Mouse (Mus musculus) T-helper 1 cell (primary cell): ENCODE results near the gene Cog5.

Experiments used
- in situ Hi-C: fragments of 300-600 bp; cut with MboI, MseI; formaldehyde crosslinking; loops from one replicate; pipeline ENCODE4 v1.15.1; 2025; ENCODE audit warnings: high pct_unique_total_duplicates

Cog5 gene

DNA sequence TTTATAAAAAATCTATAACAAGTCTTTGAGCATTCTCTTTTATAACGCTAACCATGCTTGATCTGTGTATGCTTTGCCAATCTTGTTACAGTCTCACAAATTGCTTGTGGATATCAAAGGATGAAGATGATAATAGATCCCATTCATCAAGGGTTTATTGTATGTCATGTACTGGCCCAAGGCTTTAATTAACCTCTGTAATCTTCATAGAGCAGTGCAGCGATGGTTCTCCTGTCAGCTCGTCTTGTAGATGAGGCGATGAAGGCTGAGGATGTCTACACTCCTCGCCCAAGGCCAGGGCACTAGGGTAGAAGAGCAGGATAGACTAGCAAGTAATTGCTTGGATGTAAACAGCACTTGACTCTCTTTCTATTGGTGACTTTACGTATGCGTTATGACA lies 164.9 kb downstream of the Cog5 start:
- in situ Hi-C loops = no loop called here

DNA sequence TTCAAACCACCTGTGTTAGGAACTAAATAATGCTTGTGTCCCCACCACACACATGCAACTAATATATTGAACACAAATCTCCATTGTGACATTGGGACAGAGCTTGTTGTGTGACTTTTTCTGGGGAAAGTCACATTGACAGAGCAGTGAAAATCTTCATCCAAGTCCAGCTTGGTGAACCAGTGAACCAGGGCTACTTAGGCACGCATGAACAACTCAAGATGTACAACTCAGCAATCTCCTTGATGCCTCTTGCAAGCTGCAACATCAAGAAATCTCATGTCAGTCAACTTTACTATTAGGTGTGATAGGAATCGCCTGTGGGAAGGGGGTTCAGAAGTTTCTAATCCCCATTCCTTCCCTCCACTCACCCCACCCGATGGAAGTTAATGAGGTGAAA lies 169.0 kb downstream of the Cog5 start:
- in situ Hi-C loops = no loop called here

DNA sequence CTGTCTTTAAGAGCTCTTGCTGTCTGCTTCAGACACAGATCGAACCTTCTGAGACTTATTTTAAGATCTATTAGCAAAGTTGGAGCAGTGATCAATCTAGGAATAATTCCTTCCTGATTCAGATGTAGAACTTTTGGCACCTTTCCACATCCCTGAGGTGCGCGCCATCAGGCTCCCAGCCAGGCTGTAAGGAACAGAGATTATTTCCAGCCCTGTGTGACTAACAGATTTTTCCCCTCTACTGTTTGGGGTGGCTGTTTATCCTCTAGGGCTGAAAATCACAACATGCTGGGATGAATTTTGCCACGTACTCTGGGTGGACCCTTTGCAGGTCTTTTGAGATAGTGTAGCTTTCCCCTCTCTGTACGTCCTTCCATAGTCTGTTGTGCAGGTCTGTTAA lies 170.2 kb downstream of the Cog5 start:
- in situ Hi-C loops = no loop called here

DNA sequence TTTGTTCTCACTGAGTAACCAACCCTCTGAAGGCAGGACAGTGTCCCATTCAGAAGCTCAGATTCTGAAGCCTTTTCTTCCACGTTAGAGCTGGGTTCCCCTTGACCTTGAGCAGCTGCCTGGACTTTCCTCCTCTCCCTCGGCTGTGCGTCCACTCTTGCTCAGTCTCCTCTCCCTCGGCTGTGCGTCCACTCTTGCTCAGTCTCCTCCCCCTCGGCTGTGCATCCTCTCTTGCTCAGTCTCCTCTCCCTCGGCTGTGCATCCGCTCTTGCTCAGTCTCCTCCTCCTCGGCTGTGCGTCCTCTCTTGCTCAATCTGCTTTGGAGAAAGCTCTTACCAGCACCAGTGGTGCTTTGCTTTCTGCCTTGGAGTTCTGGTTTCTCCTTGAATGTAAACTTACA lies 171.2 kb downstream of the Cog5 start:
- in situ Hi-C loops = no loop called here

DNA sequence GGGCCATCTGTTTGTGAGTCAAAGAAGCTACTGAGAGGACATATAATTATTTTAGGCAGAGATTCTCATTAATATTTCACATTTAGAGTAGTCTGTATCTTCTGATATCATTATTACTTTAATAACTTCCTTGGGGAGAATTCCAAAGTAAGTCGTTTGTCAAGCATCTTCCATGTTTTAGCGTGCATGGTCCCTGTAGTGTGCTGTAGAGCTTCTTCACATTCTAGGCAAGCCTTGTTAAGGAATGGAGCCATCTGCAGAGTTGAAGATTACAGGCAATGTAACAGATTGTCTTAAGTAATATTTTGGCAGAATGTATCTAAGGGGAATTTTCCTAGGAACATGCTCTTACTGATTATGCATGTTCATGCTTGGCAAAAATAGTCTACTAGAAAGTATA lies 171.8 kb downstream of the Cog5 start:
- in situ Hi-C loops = no loop called here

DNA sequence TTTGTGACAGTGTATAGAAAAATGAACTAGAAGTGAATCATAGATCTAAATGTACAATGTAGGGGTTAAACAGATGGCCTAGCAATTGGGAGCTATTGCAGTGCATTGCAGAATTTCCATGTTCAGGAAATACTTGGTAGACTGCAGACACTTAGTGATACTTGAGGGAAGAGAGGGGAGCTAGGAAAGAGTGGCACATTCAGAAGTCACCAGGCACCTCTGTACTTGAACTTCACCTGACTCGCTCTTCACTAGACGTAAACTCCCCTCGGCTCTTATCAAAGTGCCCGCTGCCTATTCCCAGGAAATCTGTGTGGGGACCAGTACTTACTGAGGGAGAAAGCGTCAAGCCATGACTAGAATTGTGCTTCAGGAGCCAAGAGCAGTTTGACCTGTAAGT lies 180.8 kb downstream of the Cog5 start:
- in situ Hi-C loops = no loop called here

DNA sequence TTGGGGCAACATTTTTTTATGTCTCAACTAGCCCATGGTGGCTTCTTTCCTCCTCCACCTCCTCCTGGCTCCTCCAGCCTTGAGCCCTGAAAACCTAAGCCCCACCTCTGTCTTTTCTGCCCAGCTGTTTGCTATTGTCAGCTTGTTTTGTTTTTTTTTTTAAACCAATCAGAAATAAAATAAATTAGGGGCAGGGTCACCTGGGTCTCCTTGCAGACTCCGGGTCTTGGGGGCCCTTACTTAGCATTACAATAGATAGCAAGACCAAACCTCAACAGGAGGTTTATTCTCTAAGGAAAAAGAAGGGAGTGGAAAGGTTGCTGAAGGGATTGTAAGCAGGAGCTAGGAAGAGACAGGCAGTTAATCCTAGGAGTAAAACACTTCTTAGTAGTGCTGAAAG lies 181.5 kb downstream of the Cog5 start:
- in situ Hi-C loops = no loop called here

DNA sequence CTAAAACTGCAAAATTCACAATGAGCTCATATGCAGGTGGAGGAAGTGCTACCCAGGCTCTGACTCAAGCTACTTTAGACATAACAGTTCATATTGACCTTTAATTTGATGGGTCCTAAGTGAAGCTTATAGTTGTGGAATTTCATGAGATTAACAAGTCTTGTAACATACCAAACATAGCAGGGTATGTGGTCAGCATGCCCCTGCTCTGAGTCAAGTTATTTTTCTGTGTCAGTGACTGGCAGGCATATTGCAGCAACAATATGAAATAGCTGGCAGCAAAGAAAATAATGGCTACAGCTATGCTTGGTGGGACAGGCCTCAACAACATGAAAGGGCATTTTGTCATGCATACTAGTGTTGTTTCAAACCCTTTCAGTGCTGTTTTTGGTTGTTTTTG lies 183.9 kb downstream of the Cog5 start:
- in situ Hi-C loops = no loop called here

DNA sequence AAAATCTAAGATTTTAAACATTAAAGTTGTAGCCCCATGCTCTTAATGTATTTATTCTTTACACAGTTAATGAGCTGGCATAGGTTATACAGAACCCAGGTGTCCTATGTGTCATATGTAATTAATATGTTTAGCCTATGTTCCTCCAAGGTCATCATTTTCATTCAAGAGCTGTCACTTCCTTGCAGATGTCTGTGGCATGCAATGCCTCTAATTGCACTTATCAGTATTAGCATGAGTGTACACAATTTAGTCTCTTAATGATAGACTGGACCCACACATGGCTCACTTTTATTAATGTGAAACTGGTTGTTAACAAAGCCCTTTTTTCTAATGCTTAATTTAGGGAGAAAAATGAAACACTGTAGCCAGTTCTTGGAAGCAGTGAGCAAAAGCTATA lies 184.6 kb downstream of the Cog5 start:
- in situ Hi-C loops = no loop called here

DNA sequence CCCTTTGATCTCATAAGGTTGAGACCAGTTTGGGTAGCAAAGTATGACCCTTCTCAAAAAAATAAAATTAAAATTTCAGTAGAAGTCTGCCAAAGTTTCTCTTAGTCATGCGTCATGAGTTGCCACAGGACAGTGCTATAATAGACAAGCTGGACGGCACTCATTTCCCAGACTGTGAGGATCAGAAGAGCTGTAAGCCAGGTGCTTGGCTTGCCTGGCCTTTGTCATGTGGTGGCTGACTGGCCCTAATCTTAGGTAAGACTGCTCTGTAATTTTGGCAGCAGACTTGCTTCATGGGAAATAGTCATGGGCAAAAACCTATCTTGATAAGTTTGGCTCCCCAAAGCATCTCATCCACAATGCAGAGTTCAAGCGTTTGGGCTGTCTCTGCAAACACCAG lies 191.4 kb downstream of the Cog5 start:
- in situ Hi-C loops = no loop called here

DNA sequence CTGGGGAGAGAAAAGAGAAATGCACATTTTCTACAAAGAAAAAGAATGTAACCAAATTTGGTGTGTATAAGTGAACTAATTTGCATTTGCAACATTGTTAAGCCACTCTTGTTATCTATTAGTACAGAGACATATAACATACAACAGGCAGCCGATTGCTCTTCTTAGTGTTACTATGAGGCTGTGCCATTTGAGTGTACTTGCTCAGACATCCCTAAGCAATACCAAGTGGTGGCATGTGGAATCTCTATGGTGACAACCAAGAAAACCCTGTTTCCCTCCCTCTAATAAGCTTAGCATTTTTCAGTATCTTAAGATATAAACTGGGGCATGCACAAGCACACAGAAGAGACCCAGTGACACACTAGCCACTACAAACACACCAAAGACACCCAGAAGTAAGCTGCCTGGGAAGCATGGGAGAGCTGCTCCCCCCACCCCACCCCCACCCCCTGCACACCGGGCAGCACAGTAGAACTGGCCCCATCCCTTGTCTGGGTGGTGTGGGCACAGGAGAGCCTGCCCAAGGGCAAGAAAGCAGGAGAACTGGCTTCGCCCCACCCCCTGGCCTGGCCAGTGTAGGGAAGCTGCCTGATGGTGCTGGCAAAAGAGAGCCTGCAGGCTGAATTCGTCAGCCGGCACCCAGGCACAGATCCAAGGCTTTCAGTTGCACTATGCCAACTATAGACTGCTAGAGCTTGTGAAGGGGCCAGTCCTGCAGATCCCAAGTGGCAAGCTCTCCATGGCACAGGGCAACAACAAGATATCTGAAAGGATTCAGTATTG lies 194.2 kb downstream of the Cog5 start:
- in situ Hi-C loops = no loop called here

DNA sequence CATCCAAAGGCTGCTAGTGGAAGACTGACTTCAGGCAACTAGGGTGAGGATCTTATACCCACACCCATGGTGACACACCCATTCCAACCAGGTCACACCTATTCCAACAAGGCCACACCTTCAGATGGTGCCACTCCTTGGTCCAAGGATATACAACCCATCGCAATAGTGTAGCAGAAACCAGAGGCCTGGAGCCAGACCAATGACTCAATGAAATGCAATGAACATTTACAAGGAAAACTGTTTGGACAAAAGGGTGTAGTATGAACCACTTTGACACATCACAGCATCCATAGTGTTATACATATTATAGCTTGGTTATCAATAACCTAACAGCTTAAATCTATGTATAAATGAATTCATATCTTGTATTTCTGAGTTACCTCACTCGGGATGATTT lies 194.9 kb downstream of the Cog5 start:
- in situ Hi-C loops = no loop called here

DNA sequence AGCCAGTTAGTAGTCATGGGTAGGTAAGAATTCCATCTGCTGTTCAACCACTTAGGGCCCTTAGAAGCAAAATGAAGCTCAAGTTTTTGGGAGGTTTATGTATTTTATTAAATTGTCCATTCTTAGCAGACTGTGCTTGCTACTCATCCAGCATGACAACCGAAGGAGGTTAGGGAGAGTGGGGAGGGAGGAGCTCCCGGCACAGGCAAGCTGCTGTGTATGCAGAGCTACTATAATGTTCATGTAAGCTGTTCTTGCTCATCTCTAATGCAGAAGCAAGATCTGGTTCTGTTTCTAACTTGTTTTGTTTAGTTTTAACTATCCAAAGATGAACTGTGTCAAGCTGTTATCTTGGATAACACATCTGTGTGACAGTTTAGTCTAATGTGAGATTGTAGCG lies 199.4 kb downstream of the Cog5 start:
- in situ Hi-C loops = loop anchor here (25.0 kb wide), 1 partner anchor 942 kb away; the partner anchor contains the start of genes Acp1 and Sh3yl1

DNA sequence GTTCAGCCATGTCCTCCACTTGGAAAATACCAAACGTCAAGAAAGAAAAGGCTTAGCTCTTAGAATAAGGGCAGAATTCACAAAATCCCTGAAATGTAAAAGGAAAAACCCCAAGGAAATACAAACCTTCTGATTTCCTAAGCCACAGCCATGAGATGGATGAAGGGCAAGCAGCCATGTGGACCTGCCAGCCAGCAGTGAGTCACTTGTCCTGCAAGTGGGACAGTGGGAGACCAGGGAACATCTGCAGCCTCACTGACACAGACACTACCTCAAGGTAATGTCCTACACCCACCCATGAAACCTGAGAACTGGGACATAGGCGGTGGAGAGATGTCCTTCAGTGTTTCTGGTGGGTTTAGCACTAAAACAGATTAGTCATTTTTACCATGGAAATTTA lies 200.1 kb downstream of the Cog5 start:
- in situ Hi-C loops = loop anchor here (25.0 kb wide), 1 partner anchor 943 kb away; the partner anchor contains the start of genes Acp1 and Sh3yl1

DNA sequence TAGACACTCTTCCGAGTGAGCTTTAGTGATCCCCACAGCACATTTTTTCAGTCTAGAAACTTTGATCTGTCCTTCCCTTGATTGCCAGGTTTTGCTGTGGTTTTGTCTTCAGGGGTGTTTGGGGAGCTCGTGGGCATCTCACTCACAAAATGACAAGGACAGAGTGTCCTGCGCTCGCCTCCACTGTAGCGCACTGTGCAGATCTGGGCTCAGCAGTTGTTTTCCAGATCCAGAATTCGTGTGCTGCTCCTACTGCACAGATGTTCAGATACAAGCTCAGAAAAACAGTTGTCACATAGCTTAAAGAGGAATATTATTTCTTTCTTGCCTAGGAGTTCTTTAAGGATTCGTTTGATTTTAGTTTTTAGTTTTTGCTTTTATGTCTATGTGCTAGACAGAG lies 203.1 kb downstream of the Cog5 start:
- in situ Hi-C loops = loop anchor here (25.0 kb wide), 1 partner anchor 945 kb away; the partner anchor contains the start of genes Acp1 and Sh3yl1

DNA sequence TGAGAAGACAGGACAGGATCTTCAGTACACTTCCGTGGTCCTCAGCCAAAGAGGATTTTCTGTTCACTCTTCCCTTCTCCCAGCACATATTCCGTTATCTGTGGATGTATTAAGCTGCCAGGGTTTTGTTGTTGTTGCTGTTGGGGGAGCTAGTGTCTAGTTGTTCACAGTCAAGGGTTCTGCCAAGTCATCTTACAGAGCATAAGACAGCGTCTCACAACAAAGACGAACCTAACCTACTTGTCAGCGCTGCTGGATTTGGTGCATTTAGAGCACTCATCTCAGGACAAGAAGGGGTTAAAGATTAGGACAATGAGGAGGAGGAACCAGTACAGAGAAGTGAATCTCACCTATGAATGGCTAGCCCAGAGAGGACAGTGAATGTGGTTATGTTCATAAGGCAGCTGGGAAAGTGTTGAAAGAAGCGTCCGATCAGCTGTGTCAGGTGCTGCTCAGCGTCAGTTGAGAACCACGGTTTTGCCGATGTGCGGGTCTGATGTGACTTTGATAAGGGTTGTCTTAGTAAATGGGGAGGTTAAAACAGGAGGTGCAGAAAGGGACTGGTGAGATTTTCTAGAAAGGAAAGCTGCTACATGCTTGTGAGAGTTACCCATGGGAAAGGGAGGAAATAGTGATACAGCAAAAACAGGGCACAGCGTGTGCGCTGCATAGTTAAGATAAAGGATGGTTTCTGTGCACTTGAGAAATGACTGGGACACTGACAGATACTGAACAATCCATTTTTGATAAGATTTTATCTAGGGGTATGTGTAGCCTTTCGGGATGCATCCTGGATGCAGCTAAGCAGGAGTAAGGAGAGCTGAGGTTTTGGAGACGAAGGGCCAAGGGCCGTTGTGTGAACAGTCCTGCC lies 208.2 kb downstream of the Cog5 start:
- in situ Hi-C loops = loop anchor here (25.0 kb wide), 1 partner anchor 951 kb away; the partner anchor contains the start of genes Acp1 and Sh3yl1

DNA sequence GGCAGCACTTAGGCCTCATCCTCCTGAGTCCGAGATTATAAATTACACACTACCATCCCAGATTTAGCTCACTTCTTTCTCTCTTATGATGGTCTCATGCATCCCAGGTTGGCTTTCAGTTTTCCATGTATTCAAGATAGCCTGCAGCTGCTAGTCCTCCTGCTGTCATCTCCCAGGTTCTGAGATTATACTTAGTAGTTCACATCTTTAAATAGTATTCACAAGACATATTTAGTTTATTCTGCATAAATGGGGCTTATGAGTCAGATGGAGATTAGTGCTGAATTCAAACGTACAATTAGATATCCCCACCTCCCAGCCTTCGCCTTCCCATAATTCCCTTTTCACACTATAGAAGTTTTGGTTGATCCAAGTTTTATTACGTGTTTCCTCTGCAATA lies 222.1 kb downstream of the Cog5 start:
- in situ Hi-C loops = no loop called here

DNA sequence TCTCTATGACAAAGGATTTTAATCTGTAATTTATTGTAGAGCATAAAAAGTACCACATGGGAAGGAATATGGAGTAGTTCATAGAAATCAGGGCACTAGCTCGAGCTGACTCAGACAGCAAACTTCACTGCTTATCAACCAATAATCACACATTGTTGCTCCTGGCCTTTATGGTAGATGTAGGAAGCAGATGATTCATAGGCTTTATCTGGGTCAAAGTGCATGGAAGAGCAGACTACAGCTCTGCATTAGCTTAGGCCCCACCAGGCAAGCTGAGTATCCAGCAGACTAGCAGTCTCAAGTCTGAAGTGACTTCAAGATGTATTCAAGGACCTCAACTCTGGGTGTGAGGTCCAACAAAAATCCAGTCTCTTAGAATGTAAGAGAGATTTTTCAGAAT lies 228.1 kb downstream of the Cog5 start:
- in situ Hi-C loops = no loop called here

DNA sequence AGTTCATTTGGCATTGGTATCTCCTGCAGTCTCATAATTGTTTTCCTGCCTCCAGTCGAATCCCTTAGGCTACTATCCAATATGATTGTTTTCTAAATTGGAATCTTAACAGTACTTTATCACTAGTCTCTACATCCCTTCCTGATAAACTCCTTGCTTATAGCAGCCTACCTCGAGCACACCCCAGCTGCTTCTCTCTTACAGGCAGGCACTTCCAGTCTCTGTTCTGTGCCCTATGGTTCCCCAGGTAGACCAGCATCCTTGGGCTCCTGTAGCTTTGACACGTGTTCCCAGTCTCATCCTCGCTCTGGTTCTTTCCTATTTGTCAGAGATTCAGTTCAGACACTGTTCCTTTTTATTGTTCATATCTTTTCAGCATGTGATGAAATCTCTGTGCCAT lies 229.7 kb downstream of the Cog5 start:
- in situ Hi-C loops = no loop called here

DNA sequence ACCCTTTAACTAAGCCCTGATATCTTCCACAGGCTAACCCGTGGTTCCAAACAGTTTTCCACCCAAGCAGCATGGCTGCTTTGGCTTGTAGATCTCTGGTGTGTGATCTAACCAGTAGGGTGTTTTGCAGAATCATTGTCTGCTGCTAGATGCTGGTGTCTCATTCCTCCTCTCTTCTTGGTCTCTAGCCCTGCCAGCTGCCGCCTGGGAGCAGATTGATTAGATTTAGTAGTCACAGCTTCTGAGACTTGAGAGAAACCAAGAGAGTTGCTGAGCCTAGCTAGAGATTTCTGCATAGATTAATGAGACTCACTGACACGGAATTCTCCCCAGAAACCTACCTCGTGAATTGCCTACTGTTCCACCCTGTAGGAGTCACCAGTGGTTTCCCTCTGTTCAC lies 230.4 kb downstream of the Cog5 start:
- in situ Hi-C loops = no loop called here

DNA sequence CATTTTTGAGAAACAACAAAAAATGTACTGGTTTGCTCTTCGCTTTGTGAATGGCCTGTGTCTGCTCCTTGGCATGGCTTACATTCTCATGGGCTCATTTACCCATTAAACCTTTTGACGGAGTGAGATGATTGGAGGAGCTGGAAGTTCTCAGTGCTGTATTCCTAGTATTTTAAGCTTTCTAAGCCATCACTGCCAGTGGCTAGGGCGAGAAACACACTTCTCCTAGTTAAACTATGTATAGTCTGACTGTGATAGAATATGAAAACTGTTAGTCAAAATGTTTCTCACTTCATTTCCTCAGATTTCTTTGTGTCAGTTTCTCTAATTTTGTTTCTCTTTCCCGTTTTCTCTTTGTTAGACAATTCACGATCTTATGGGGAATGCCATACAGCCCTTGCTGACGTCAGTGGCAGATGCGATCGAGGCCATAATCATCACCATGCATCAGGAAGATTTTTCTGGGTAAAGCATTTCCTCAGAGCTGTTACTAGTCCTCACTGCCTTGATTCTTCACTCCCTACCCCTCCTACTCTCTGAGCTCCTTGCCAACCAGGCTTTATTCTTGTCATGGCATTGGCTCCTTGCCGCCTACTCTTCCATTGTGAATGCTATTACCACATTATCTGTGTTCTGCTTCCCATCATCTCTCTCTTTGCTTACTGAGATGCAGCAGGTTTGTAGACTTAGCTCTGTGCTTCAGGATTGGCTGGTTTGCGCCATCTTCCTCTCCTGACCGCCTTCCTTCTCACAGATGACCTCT lies 231.4 kb downstream of the Cog5 start:
- in situ Hi-C loops = no loop called here

DNA sequence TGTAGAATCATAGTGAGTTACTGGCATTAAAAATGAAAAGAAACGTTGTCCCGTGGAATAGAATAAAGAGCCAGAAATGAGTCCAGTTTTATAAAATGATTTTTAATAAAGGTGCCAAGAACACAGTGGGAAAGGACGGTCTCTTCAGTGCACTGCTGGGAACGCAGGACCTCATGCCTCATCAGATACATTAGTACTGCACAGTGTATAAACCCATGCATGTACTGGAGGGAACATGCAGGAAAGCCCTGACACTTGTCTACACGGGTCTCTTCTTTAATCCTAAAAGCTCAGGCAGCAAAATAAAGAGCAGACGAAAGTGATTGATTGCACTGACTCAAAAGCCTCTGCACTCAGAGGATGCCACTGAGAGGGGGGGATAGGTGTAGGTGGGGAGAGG lies 236.0 kb downstream of the Cog5 start:
- in situ Hi-C loops = no loop called here
